Mouse (Mus musculus) MEL (cell line): ENCODE results near the gene Drosha. TPM values are rescaled to one million over a fixed set of nuclear protein-coding genes. Genes with fewer than 3 reads are reported as not detected.

Experiments used
- DNase-seq: peaks from one replicate; pipeline ENCODE4 v3.0.0; 2011; ENCODE audit warnings: low read depth, low spot score
- H3K27ac ChIP-seq: 2 replicates; pipeline ENCODE4 v1.5.1; 2012; ENCODE audit warnings: low read depth, mild to moderate bottlenecking, control low read depth, low read length, moderate library complexity; ENCODE audit not compliant: control insufficient read depth
- H3K27me3 ChIP-seq, 2 experiments: fragments of 150-350 bp in 1 of 2; sonication (generic) in 1 of 2; 2 replicates each; pipeline ENCODE4 v1.6.1; 2012; ENCODE audit warnings: low read length in 2 of 2, mild to moderate bottlenecking in 2 of 2, improper control_type of control experiment in 1 of 2, moderate library complexity in 1 of 2; ENCODE audit not compliant: insufficient read depth in 2 of 2, control insufficient read depth in 1 of 2
- H3K36me3 ChIP-seq, 2 experiments: 2 replicates each; pipeline ENCODE4 v1.6.1; 2012 to 2014; ENCODE audit warnings: low read length in 2 of 2, improper control_type of control experiment in 1 of 2, inconsistent platforms in 1 of 2, mild to moderate bottlenecking in 1 of 2; ENCODE audit not compliant: insufficient read depth in 2 of 2, control insufficient read depth in 1 of 2
- H3K4me1 ChIP-seq, 2 experiments: fragments of 150-350 bp in 1 of 2; sonication (generic) in 1 of 2; 2 replicates each; pipeline ENCODE4 v1.6.1; 2012; ENCODE audit warnings: low read length in 2 of 2, improper control_type of control experiment in 1 of 2, mild to moderate bottlenecking in 1 of 2; ENCODE audit not compliant: insufficient read depth in 2 of 2, control insufficient read depth in 1 of 2
- H3K4me3 ChIP-seq, 2 experiments: fragments of 150-350 bp in 1 of 2; sonication (generic) in 1 of 2; 2 replicates each; pipeline ENCODE4 v1.5.1; 2012; ENCODE audit warnings: low read depth in 2 of 2, low read length in 2 of 2, mild to moderate bottlenecking in 2 of 2, moderate library complexity in 2 of 2, control low read depth in 1 of 2, improper control_type of control experiment in 1 of 2; ENCODE audit not compliant: control insufficient read depth in 1 of 2, insufficient read depth in 1 of 2
- H3K79me2 ChIP-seq: 2 replicates; pipeline ENCODE4 v1.6.1; 2012; ENCODE audit warnings: mild to moderate bottlenecking, low read length, moderate library complexity; ENCODE audit not compliant: control insufficient read depth, poor library complexity, insufficient read depth
- H3K9ac ChIP-seq: 2 replicates; pipeline ENCODE4 v1.6.1; 2012; ENCODE audit warnings: low read depth, mild to moderate bottlenecking, control low read depth, low read length, moderate library complexity; ENCODE audit not compliant: control insufficient read depth, poor library complexity, severe bottlenecking
- H3K9me3 ChIP-seq: fragments of 150-350 bp; sonication (generic); replicated peaks from 2 replicates; pipeline ENCODE4 v1.6.1; 2012; ENCODE audit warnings: mild to moderate bottlenecking, low read length, improper control_type of control experiment, moderate library complexity; ENCODE audit not compliant: insufficient read depth
- BHLHE40 ChIP-seq: IDR thresholded peaks from 2 replicates; pipeline ENCODE4 v1.6.1; 2012; ENCODE audit warnings: low read depth, mild to moderate bottlenecking, inconsistent platforms, low read length, improper control_type of control experiment, borderline replicate concordance
- CHD1 ChIP-seq: IDR thresholded peaks from 2 replicates; pipeline ENCODE4 v1.6.1; 2012; ENCODE audit warnings: low read depth, mild to moderate bottlenecking, inconsistent platforms, low read length, improper control_type of control experiment
- E2F4 ChIP-seq: IDR thresholded peaks from 2 replicates; pipeline ENCODE4 v1.6.1; 2011; ENCODE audit warnings: low read depth, low read length, improper control_type of control experiment, borderline replicate concordance
- EP300 ChIP-seq, 2 experiments: IDR thresholded peaks; 2 replicates each; pipeline ENCODE4 v1.6.1; 2011; ENCODE audit warnings: improper control_type of control experiment in 2 of 2, low read length in 2 of 2, low read depth in 1 of 2, mild to moderate bottlenecking in 1 of 2
- GATA1 ChIP-seq: IDR thresholded peaks from 2 replicates; pipeline ENCODE4 v1.6.1; 2011; ENCODE audit warnings: low read depth, low read length, improper control_type of control experiment
- HCFC1 ChIP-seq: IDR thresholded peaks from 2 replicates; pipeline ENCODE4 v1.6.1; 2012; ENCODE audit warnings: low read depth, mild to moderate bottlenecking, inconsistent platforms, low read length, improper control_type of control experiment, moderate library complexity
- JUND ChIP-seq: IDR thresholded peaks from 2 replicates; pipeline ENCODE4 v1.6.1; 2011; ENCODE audit warnings: low read depth, mild to moderate bottlenecking, improper control_type of control experiment, low read length
- KAT2A ChIP-seq: conservative IDR thresholded peaks from 2 replicates; pipeline ENCODE4 v1.6.1; 2012; ENCODE audit warnings: low read depth, low read length, improper control_type of control experiment, inconsistent platforms
- MAFK ChIP-seq: IDR thresholded peaks from 2 replicates; pipeline ENCODE4 v1.6.1; 2011; ENCODE audit warnings: low read depth, mild to moderate bottlenecking, low read length, improper control_type of control experiment, borderline replicate concordance
- MAZ ChIP-seq: IDR thresholded peaks from 2 replicates; pipeline ENCODE4 v1.6.1; 2012; ENCODE audit warnings: low read depth, mild to moderate bottlenecking, inconsistent platforms, low read length, improper control_type of control experiment
- MEF2A ChIP-seq: IDR thresholded peaks from 2 replicates; pipeline ENCODE4 v1.6.1; 2014; ENCODE audit warnings: low read depth, mild to moderate bottlenecking, inconsistent platforms, low read length, improper control_type of control experiment; ENCODE audit not compliant: poor library complexity, insufficient replicate concordance, severe bottlenecking; ENCODE audit errors: extremely low read depth
- MYB ChIP-seq: IDR thresholded peaks from 2 replicates; pipeline ENCODE4 v1.6.1; 2011; ENCODE audit warnings: mild to moderate bottlenecking, low read depth, low read length, improper control_type of control experiment
- POLR2AphosphoS2 ChIP-seq: IDR thresholded peaks from 2 replicates; pipeline ENCODE4 v1.6.1; 2011; ENCODE audit warnings: low read length, improper control_type of control experiment
- POLR2AphosphoS5 ChIP-seq: IDR thresholded peaks from 2 replicates; pipeline ENCODE4 v1.6.1; 2012; ENCODE audit warnings: low read depth, borderline replicate concordance, mild to moderate bottlenecking, inconsistent platforms, low read length, moderate library complexity, mixed read lengths
- RCOR1 ChIP-seq: IDR thresholded peaks from 2 replicates; pipeline ENCODE4 v1.6.1; 2012; ENCODE audit warnings: low read depth, mild to moderate bottlenecking, inconsistent platforms, low read length, improper control_type of control experiment
- SIN3A ChIP-seq: IDR thresholded peaks from 2 replicates; pipeline ENCODE4 v1.6.1; 2012; ENCODE audit warnings: low read length, improper control_type of control experiment, inconsistent platforms
- SMC3 ChIP-seq: IDR thresholded peaks from 2 replicates; pipeline ENCODE4 v1.6.1; 2011; ENCODE audit warnings: low read depth, low read length, improper control_type of control experiment
- TAL1 ChIP-seq: IDR thresholded peaks from 2 replicates; pipeline ENCODE4 v1.6.1; 2012; ENCODE audit warnings: mild to moderate bottlenecking, inconsistent platforms, low read length, moderate library complexity, mixed read lengths
- TBP ChIP-seq: IDR thresholded peaks from 2 replicates; pipeline ENCODE4 v1.8.0; 2011; ENCODE audit warnings: low read depth, low read length, improper control_type of control experiment
- USF2 ChIP-seq, 2 experiments: IDR thresholded peaks; 2 replicates each; pipeline ENCODE4 v1.6.1; 2011 to 2012; ENCODE audit warnings: improper control_type of control experiment in 2 of 2, low read length in 2 of 2, borderline replicate concordance in 1 of 2, inconsistent platforms in 1 of 2, low read depth in 1 of 2, mild to moderate bottlenecking in 1 of 2; ENCODE audit not compliant: insufficient read depth in 1 of 2
- ZC3H11A ChIP-seq: IDR thresholded peaks from 2 replicates; pipeline ENCODE4 v1.6.1; 2012; ENCODE audit warnings: low read depth, mild to moderate bottlenecking, inconsistent platforms, low read length, improper control_type of control experiment
- ZKSCAN1 ChIP-seq: IDR thresholded peaks from 2 replicates; pipeline ENCODE4 v1.6.1; 2012; ENCODE audit warnings: low read depth, mild to moderate bottlenecking, inconsistent platforms, low read length, improper control_type of control experiment, moderate library complexity
- ZNF384 ChIP-seq: IDR thresholded peaks from 2 replicates; pipeline ENCODE4 v1.6.1; 2012; ENCODE audit warnings: low read depth, mild to moderate bottlenecking, inconsistent platforms, low read length, improper control_type of control experiment
- polyA plus RNA-seq, 2 experiments: library from polyadenylated mRNA; stranded (reverse) in 1 of 2; unstranded in 1 of 2; fragments of >175 nt in 1 of 2; fragments of >200 nt in 1 of 2; gene quantifications; 2 replicates each; pipeline versions ENCODE4 v1.2.1 to v1.2.4; 2012; ENCODE audit warnings: low replicate concordance in 2 of 2, low read depth in 1 of 2; ENCODE audit not compliant: insufficient read length in 2 of 2, insufficient read depth in 1 of 2, missing spikeins in 1 of 2
- total RNA-seq: library from RNA; depleted of rRNA; stranded (reverse); fragments of 300-350 nt; gene quantifications from 2 replicates; pipeline ENCODE4 v1.2.3, GENCODE M21; 2012

Gene Drosha
- total and polyA plus RNA-seq, 3 experiments = 43.3 to 482 (median 96.9) TPM

- TF ChIP-seq POLR2AphosphoS5 (no peak), SIN3A (no peak), TAL1 (no peak), EP300 (IDR thresholded peaks at IDR 0.05; ENCODE audit: low read depth in 1 of 2, low read length in 2 of 2) (peak; percentile 25 to 57; a peak in 2 of 4 replicates), MAFK (no peak), MEF2A (no peak), SMC3 (no peak), CHD1 (no peak), MAZ (no peak)
- TF ChIP-seq, all 39 proteins: peak for 4
These were observed 5.3 kb downstream of the Drosha start (continued) for GRCm38 (mm10) chr15:12829878-12830277.

GRCm38 (mm10) chr15:12832599-12832998 is 8.0 kb downstream of the Drosha start:
- Histone ChIP-seq H3K4me1 (peaks cover 0 to 10% of the 10 kb centered on the region in 2 experiments; a peak in 2 of 4 replicates), H3K9me3 (no peaks in the 10 kb centered on the region), H3K9ac (no peak overlapping the region), H3K79me2 (peaks cover 2% of the 10 kb centered on the region; the same call in 1 of the 2 replicates), H3K27ac (no peak overlapping the region), H3K27me3 (no peaks in the 10 kb centered on the region), H3K4me3 (no peak overlapping the region), H3K36me3 (peaks cover 5 to 14% of the 10 kb centered on the region in 2 experiments)
- DNase-seq = no peak
- TF ChIP-seq ZNF384 = no peak
- no peak for TF ChIP-seq MYB
- no peak for TF ChIP-seq KAT2A
- no peak for TF ChIP-seq ZC3H11A
- TF ChIP-seq E2F4 = no peak
- TF ChIP-seq ZKSCAN1 = no peak
- no peak for TF ChIP-seq SMC3
- TF ChIP-seq EP300 (IDR thresholded peaks at IDR 0.05; ENCODE audit: low read depth in 1 of 2, low read length in 2 of 2) = no peak
- no peak for TF ChIP-seq BHLHE40
- TF ChIP-seq RCOR1 = no peak
- TF ChIP-seq SIN3A = no peak
- no peak for TF ChIP-seq HCFC1
- no peak for TF ChIP-seq JUND
- TF ChIP-seq USF2 (IDR thresholded peaks at IDR 0.05; ENCODE audit: borderline replicate concordance in 1 of 2, insufficient read depth in 1 of 2, low read depth in 1 of 2, low read length in 2 of 2) = no peak
- no peak for TF ChIP-seq POLR2AphosphoS2
- no peak for TF ChIP-seq GATA1
- no peak for TF ChIP-seq TBP
- no peak for TF ChIP-seq POLR2AphosphoS5
- TF ChIP-seq CHD1 = no peak
